Mouse (Mus musculus) splenic B cell, adult 2 months (primary cell): Measurements from ENCODE around the gene Fus.

Source experiments
- DNase-seq: peaks from one replicate; pipeline ENCODE4 v3.0.0-alpha.2; 2011; ENCODE audit warnings: low read depth, low spot score
- H3K27me3 ChIP-seq: 2 replicates; pipeline ENCODE4 v1.6.1; 2012; ENCODE audit warnings: mild to moderate bottlenecking, low read length, moderate library complexity, mixed read lengths; ENCODE audit not compliant: control insufficient read depth, poor library complexity, insufficient read depth, severe bottlenecking
- H3K36me3 ChIP-seq: 2 replicates; pipeline ENCODE4 v1.6.1; 2012; ENCODE audit warnings: mild to moderate bottlenecking, low read length, moderate library complexity, mixed read lengths; ENCODE audit not compliant: control insufficient read depth, poor library complexity, insufficient read depth, severe bottlenecking

Fus gene

DNA sequence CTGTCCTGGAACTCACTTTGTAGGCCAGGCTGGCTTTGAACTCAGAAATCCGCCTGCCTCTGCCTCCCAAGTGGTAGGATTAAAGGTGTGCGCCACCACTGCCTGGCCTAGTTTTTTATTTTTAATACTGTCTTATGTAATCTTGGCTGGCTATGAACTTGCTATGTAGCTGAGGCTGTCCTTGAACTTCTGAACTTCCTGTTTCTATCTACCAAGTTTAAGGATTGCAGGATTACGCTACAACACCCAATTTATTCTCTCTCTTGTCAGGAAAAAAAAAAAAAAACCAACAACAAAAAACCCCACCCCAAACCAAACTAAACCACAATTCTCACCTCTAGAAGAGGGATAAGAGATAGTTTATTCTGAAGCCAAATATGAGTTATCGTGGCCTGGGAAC, 66.4 kb downstream of the Fus start:
- Histone ChIP-seq H3K36me3 (no peaks in the 10 kb centered on the region), H3K27me3 (no peaks in the 10 kb centered on the region)
- no peak for DNase-seq
